Mouse (Mus musculus) midbrain, embryonic 13.5 days (tissue): ENCODE data around the gene Brd1. TPM values are rescaled to one million over a fixed set of nuclear protein-coding genes. Genes with fewer than 3 reads are reported as not detected.
"Not testable (repeated sequence)": the region's sequence is repeated elsewhere in the genome, so short reads cannot be mapped to it uniquely, and the experiment has no call there.

Source experiments
- ATAC-seq: fragments of 200-750 bp; cut with Nextera tagmentation; 2 replicates; pipeline ENCODE4 v1.8.0; 2017; ENCODE audit warnings: mild to moderate bottlenecking, moderate TSS enrichment, moderate library complexity
- H3K27ac ChIP-seq: fragments of 300-500 bp; sonication (generic); 2 replicates; pipeline ENCODE4 v1.5.1; 2015; ENCODE audit warnings: inconsistent platforms, mild to moderate bottlenecking, moderate library complexity
- H3K27me3 ChIP-seq: fragments of 300-500 bp; sonication (generic); 2 replicates; pipeline ENCODE4 v1.6.1; 2015; ENCODE audit warnings: mild to moderate bottlenecking, inconsistent platforms
- H3K36me3 ChIP-seq: fragments of 300-500 bp; sonication (generic); 2 replicates; pipeline ENCODE4 v1.6.1; 2015; ENCODE audit warnings: mild to moderate bottlenecking, inconsistent platforms
- H3K4me1 ChIP-seq: fragments of 300-500 bp; sonication (generic); replicated peaks from 2 replicates; pipeline ENCODE4 v1.6.1; 2015; ENCODE audit warnings: inconsistent platforms
- H3K4me2 ChIP-seq: fragments of 300-500 bp; sonication (generic); replicated peaks from 2 replicates; pipeline ENCODE4 v1.6.1; 2015; ENCODE audit warnings: moderate library complexity, mild to moderate bottlenecking, inconsistent platforms
- H3K4me3 ChIP-seq: fragments of 300-500 bp; sonication (generic); replicated peaks from 2 replicates; pipeline ENCODE4 v1.5.1; 2015; ENCODE audit warnings: mild to moderate bottlenecking, inconsistent platforms
- H3K9ac ChIP-seq: fragments of 300-500 bp; sonication (generic); replicated peaks from 2 replicates; pipeline ENCODE4 v1.6.1; 2015; ENCODE audit warnings: mild to moderate bottlenecking, inconsistent platforms
- H3K9me3 ChIP-seq: fragments of 300-500 bp; sonication (generic); 2 replicates; pipeline ENCODE4 v1.6.1; 2016; ENCODE audit warnings: mild to moderate bottlenecking, inconsistent platforms
- WGBS: fragments of 180-500 bp; shearing (Covaris S2); methylation state at CpG from one replicate; pipeline ENCODE4 v1.1.7; 2015; 5-methylcytosine and 5-hydroxymethylcytosine counted together
- polyA plus RNA-seq: library from polyadenylated mRNA; unstranded; fragments of >200 nt; fragmentation: Nextera tagmentation; extraction: Ambion mirVana; gene quantifications from 2 replicates; pipeline ENCODE4 v1.2.1, GENCODE M21; 2015

The Brd1 gene
- polyA plus RNA-seq, 1 experiment from 2014 or later, result 29.1 TPM

DNA sequence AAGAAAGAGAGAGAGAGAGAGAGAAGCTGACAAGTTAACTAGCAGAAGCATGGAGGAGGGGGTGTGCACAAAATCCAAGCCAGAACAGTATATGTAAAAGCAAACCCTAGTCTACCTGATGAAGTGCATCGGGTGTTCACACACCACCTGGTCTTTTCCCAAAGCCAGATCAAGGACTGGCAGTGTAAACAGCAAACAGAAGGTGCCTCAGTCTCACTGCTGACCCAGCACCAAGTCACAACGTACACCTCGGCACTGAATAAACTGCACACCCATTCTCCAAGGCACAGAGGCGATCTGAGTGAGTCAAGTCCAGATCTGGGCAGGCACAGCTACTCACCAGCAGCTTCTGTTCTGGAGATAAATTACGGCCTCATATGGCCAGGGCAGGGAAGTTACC lies 9.0 kb downstream of the Brd1 start:
- no peak overlapping the region for H3K4me3 ChIP-seq
- H3K4me2 ChIP-seq, result no peak overlapping the region
- H3K9me3 ChIP-seq, result no peaks in the 10 kb centered on the region
- no peak for ATAC-seq
- H3K9ac ChIP-seq, result no peak overlapping the region
- peaks cover 82% of the 10 kb centered on the region for H3K36me3 ChIP-seq
- peaks cover 12% of the 10 kb centered on the region for H3K4me1 ChIP-seq
- no peaks in the 10 kb centered on the region for H3K27me3 ChIP-seq
- 98% methylated on average over 5 of the region's 5 CpGs for WGBS
- H3K27ac ChIP-seq, result no peak overlapping the region

DNA sequence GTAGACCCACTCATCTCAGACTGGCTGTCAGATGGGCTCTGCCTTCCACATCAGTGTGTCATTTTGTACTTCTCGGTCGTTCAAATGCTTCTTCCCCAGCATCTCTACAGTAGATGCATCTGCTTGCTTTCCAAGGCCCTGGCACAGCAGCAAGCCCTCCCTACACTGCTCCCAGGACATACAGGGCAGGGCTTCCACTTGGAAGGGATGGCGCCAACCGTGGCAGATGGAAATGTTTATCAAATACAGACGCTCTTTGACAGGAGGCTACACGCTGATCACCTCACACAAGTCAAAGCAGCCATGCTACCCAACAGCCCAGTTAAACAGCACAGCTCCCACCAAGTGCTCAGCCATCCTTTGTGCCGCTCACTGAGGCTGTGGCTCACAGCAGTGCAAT lies 9.7 kb downstream of the Brd1 start:
- no peak for ATAC-seq
- Histone ChIP-seq H3K4me2 (no peak overlapping the region), H3K9ac (no peak overlapping the region), H3K27me3 (no peaks in the 10 kb centered on the region), H3K4me3 (no peak overlapping the region), H3K9me3 (no peaks in the 10 kb centered on the region), H3K4me1 (peaks cover 12% of the 10 kb centered on the region), H3K27ac (no peak overlapping the region), H3K36me3 (peaks cover 79% of the 10 kb centered on the region)
- 93% methylated on average over 7 of the region's 7 CpGs for WGBS

DNA sequence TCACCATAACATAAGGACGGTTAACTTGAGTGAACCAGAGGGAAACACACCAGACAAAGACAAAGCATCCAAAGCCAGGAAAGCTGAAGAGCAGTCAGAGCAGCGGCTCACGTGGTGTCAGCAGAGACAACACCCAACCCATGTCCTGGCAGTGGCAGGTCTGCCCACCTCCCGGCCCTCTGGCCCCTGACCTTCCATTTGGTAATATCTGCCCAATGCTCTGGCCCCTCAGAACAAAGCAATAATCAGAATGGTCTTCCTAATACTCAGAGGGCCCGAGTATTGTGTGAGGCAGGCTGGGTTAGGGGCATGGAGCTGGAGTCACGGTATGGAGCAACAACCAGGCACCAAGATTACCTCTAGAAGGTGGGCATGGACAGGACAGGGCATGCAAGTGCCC lies 10.8 kb downstream of the Brd1 start:
- peaks cover 80% of the 10 kb centered on the region for H3K36me3 ChIP-seq

DNA sequence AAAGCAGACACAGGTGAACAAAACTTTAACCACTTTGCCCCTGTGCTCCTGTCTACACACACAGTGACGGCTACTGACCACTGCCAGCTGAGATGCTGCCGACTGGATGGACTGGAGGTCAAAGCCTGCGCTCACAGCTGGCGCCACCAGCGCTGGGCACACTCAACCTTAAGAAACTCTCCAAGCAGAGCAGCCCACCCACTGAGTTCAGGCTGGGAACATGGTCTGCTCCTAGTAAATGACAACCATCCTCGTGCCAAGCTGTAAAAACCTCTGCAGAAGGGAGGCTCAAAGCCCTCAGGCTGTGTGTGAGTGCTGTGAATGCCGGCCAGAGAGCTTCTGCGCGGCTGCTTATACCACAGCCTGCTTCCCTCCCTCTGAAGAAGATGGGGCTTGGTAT lies 16.8 kb downstream of the Brd1 start:
- H3K4me3 ChIP-seq, result no peak overlapping the region
- H3K9me3 ChIP-seq, result no peaks in the 10 kb centered on the region
- peaks cover 3% of the 10 kb centered on the region; the same call in 1 of the 2 replicates for H3K4me1 ChIP-seq
- H3K4me2 ChIP-seq, result no peak overlapping the region
- H3K27ac ChIP-seq, result no peak overlapping the region
- no peak overlapping the region for H3K9ac ChIP-seq
- no peaks in the 10 kb centered on the region for H3K27me3 ChIP-seq
- H3K36me3 ChIP-seq, result peaks cover 86% of the 10 kb centered on the region
- 66% methylated on average over 9 of the region's 9 CpGs for WGBS
- ATAC-seq, result no peak

More for the DNA sequence above, 10.8 kb downstream of the Brd1 start:
- Histone ChIP-seq H3K9me3 (no peaks in the 10 kb centered on the region), H3K27ac (no peak overlapping the region), H3K9ac (no peak overlapping the region), H3K4me2 (no peak overlapping the region), H3K4me1 (peaks cover 8% of the 10 kb centered on the region; the same call in 1 of the 2 replicates), H3K4me3 (no peak overlapping the region), H3K27me3 (no peaks in the 10 kb centered on the region)
- 96% methylated on average over 6 of the region's 6 CpGs for WGBS
- ATAC-seq, result no peak; the same call in 1 of the 2 replicates

DNA sequence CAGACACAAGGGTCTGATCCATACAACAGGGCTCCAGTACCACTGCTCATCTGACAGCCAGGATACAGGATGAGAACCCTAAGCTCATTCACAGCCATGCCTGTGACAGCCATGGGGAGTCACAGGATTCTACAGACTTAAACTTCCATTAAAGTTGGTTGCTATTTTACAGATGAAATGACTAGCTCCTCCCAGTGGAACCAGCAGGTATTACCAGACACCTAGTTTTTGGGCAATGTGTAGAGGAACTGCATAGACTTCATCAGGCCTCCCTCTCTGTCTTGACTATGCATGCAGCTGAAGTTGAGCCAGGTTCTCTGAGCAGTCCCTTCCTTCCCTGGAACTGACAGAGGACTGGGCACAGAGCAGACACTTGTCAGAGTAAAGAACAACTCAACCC lies 17.7 kb downstream of the Brd1 start:
- Histone ChIP-seq H3K36me3 (peaks cover 91% of the 10 kb centered on the region), H3K9ac (no peak overlapping the region), H3K4me2 (no peak overlapping the region), H3K27ac (no peak overlapping the region), H3K27me3 (no peaks in the 10 kb centered on the region), H3K4me1 (peaks cover 3% of the 10 kb centered on the region; the same call in 1 of the 2 replicates), H3K9me3 (no peaks in the 10 kb centered on the region), H3K4me3 (no peak overlapping the region)
- ATAC-seq, result no peak

DNA sequence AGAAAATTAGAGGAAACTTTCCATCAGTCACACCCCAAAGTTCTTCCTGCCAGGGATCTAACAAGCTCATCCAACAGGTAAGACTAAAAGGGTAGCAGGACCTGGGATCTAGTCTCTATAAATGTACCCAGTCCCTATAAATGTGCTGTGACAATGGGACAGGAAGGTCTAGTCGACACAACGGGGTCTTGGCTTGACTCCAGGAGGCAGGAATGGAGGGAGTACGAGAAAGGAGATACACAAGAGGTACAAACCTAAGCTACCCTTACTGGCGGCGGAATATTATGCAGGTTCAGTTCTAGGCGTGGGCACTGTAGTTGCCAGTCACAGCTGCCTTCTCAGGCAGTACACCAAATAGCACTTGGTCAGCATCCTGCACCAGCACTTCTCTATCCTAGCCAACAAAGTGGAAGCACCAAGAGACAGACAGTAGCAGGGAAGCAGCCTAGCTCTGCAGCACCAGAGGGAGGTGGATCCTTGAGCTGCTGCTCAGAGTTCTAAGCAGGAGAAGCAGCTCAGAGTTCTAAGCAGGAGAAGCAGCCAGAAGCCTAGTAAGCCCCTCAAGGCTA lies 19.9 kb downstream of the Brd1 start:
- no peak overlapping the region for H3K4me3 ChIP-seq
- 92% methylated on average over 6 of the region's 6 CpGs for WGBS
- H3K27ac ChIP-seq, result no peak overlapping the region
- H3K9ac ChIP-seq, result no peak overlapping the region
- no peaks in the 10 kb centered on the region for H3K27me3 ChIP-seq
- H3K4me2 ChIP-seq, result no peak overlapping the region
- no peak for ATAC-seq
- H3K9me3 ChIP-seq, result no peaks in the 10 kb centered on the region
- H3K36me3 ChIP-seq, result peaks cover 95% of the 10 kb centered on the region
- peaks cover 3% of the 10 kb centered on the region; the same call in 1 of the 2 replicates for H3K4me1 ChIP-seq

DNA sequence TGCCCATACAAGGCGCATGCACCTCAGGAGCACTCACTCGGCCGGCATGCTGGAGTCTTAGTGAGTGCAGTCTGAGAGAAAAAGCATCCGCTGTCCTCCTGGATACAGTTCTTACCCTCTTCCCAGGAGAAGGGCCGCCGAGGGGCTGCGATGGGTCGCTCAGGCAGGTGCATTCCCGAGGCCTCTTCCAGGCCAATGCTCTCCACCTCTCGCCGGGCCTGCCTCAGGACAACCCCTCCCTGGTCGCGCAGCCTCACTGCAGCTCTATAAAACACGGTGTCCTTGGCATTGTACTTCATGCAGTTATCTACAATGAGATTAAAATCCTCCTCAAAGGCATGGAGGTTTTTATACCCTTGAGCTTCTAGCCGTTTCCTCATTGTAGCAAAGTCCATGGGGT lies 21.5 kb downstream of the Brd1 start:
- Histone ChIP-seq H3K4me1 (0 out of 2 replicates have a peak, but pooled peaks cover 3% of the 10 kb centered on the region), H3K4me2 (no peak overlapping the region), H3K9ac (no peak overlapping the region), H3K27ac (no peak overlapping the region), H3K9me3 (no peaks in the 10 kb centered on the region), H3K36me3 (peaks cover 97% of the 10 kb centered on the region), H3K27me3 (no peaks in the 10 kb centered on the region), H3K4me3 (no peak overlapping the region)
- 95% methylated on average over 15 of the region's 15 CpGs for WGBS
- no peak for ATAC-seq

DNA sequence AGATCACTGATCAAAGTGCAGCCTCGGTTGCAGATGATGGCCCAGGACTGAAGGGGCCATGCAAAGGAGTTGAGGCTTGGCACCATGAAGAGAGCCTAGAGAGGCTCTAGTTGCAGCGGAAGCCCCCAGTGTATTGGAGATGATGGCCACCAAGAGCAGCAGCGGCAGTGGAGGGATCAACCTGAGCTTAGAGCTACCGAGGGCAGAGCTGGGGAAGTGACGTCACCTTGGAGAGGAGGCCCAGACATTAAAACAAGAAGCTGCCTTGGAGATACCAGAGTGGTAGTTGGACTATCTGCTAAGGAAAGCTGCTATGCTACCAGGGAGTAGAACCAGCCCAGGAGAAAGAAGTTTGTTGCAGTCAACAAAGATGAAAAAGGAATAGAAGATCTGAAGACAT lies 24.2 kb downstream of the Brd1 start:
- Histone ChIP-seq H3K4me2 (no peak overlapping the region), H3K9ac (no peak overlapping the region), H3K9me3 (no peaks in the 10 kb centered on the region), H3K4me3 (no peak overlapping the region), H3K4me1 (no peaks in the 10 kb centered on the region), H3K27me3 (no peaks in the 10 kb centered on the region), H3K27ac (no peak overlapping the region), H3K36me3 (peaks cover 98% of the 10 kb centered on the region)
- ATAC-seq, result no peak
- WGBS, result 86% methylated on average over 5 of the region's 5 CpGs

DNA sequence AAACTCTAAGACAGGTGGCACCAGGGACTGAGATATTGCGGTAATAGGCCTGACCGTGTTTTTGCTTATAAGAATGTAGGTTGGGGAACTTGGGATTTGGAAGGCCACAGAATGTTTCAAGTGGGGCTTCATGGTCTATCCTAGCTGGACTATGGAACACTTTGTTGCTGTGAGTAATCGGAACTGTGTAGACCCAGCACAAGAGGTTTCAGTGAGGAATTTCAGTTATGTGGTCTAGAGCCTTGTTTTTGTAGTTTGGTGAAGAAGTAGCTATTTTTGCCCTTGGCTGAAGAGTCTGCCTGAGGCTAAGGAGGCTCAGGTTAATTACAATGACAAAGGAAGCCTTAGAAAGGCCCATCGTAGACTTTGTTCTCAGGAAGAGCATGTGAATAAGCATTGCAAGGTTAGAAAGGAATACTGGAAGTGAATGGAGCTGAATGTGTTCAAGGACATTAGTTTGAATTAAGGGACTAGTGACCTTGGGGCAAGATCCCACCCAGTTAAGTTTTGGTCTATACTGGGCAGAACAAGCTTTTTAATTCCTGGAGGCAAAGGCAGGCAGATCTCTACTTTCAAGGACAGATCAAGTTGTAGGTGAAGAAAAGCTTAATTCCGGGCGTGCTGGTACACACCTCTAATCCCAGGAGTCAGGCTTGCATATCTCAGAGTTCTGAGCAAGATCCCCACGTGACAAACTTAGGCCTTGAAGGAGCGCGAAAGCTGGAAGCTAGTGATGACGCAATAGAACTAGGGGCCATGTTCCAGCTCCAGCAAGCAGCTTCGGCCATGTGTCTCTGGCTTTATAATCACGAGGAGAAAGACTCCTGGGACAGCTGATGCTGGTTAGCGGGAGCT lies 25.1 kb downstream of the Brd1 start:
- H3K4me3 ChIP-seq, result no peak overlapping the region
- no peaks in the 10 kb centered on the region for H3K27me3 ChIP-seq
- no peak overlapping the region for H3K4me2 ChIP-seq
- ATAC-seq, result no peak
- H3K4me1 ChIP-seq, result no peaks in the 10 kb centered on the region
- no peak overlapping the region for H3K9ac ChIP-seq
- H3K9me3 ChIP-seq, result no peaks in the 10 kb centered on the region
- WGBS, result 74% methylated on average over 13 of the region's 13 CpGs
- no peak overlapping the region for H3K27ac ChIP-seq
- H3K36me3 ChIP-seq, result peaks cover 99% of the 10 kb centered on the region

DNA sequence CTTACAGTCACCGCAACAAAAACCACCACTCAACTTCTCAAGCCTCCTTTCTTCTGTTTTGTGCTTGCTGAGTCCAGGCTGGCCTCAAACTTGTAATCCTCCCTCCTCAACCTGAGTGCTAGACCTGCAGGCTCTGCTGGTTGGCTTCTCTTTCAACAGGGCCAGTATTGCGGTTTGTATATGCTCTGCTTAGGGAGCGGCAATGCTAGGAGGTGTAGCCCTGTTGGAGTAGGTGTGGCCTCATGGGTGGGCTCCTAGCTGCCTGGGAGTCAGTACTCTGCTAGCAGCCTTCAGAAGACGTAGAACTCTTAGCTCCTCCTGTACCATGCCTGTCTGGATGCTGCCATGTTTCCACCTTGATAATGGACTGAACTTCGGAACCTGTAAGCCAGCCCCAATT lies 25.8 kb downstream of the Brd1 start:
- no peak overlapping the region for H3K4me2 ChIP-seq
- no peak for ATAC-seq
- no peak overlapping the region for H3K4me3 ChIP-seq
- no peaks in the 10 kb centered on the region for H3K9me3 ChIP-seq
- no peaks in the 10 kb centered on the region for H3K4me1 ChIP-seq
- H3K36me3 ChIP-seq, result peaks cover 99% of the 10 kb centered on the region
- H3K27ac ChIP-seq, result no peak overlapping the region
- WGBS, result 92% methylated on average over 5 of the region's 5 CpGs
- no peaks in the 10 kb centered on the region for H3K27me3 ChIP-seq
- H3K9ac ChIP-seq, result no peak overlapping the region

DNA sequence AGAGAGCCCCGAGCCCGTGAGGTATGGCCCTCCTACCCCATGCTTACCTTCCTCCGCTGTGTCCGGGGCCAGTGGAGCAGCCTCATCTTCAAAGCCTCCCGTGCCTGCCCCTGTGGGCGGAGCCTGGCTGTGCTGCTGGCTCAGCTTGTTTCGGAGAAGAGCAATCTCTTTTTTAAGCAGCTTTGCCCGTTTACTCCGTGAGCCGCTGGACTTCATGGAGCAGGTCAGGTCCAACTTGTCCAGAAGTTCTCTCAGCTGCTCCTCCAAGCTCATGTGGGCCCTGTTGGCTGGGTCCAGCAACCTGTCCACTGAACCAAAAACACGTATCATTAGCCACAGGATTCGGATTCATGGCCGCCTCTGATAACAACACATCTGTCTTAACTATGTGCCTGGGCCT lies 27.0 kb downstream of the Brd1 start:
- H3K4me2 ChIP-seq, H3K4me1 ChIP-seq, H3K27me3 ChIP-seq, ATAC-seq, H3K9me3 ChIP-seq, H3K4me3 ChIP-seq, H3K27ac ChIP-seq, H3K9ac ChIP-seq: not testable (repeated sequence)
- WGBS, result 81% methylated on average over 13 of the region's 13 CpGs
- H3K36me3 ChIP-seq, result peaks cover 97% of the 10 kb centered on the region

DNA sequence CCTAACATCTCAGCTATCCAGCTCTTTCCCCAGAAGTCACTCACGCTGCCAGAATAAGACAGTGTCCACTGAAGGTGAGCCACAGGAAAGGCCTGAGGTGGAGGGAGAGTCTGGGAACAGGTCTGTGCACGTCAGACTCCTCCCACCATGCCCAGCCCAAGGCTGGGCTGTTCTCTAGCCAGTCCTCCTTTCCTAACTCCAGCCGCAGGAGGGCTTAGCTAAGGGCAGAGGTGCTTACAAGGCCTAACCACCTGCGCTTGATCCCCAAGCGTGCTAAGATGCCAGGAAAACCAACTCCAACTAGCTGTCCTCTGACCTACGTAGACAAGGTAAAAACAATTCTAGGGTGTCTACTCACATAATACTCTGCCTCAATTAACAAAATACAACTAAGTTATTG lies 27.7 kb downstream of the Brd1 start:
- no peaks in the 10 kb centered on the region for H3K9me3 ChIP-seq
- WGBS, result 95% methylated on average over 6 of the region's 6 CpGs
- H3K4me2 ChIP-seq, result no peak overlapping the region

More for the DNA sequence above, 27.7 kb downstream of the Brd1 start:
- H3K36me3 ChIP-seq, result peaks cover 97% of the 10 kb centered on the region
- H3K27me3 ChIP-seq, result no peaks in the 10 kb centered on the region
- no peak for ATAC-seq
- no peak overlapping the region for H3K4me3 ChIP-seq
- H3K4me1 ChIP-seq, result no peaks in the 10 kb centered on the region
- no peak overlapping the region for H3K9ac ChIP-seq
- no peak overlapping the region for H3K27ac ChIP-seq
